12 mouse cellular contexts compared by ENCODE assay signal in the genomic region with DNA sequence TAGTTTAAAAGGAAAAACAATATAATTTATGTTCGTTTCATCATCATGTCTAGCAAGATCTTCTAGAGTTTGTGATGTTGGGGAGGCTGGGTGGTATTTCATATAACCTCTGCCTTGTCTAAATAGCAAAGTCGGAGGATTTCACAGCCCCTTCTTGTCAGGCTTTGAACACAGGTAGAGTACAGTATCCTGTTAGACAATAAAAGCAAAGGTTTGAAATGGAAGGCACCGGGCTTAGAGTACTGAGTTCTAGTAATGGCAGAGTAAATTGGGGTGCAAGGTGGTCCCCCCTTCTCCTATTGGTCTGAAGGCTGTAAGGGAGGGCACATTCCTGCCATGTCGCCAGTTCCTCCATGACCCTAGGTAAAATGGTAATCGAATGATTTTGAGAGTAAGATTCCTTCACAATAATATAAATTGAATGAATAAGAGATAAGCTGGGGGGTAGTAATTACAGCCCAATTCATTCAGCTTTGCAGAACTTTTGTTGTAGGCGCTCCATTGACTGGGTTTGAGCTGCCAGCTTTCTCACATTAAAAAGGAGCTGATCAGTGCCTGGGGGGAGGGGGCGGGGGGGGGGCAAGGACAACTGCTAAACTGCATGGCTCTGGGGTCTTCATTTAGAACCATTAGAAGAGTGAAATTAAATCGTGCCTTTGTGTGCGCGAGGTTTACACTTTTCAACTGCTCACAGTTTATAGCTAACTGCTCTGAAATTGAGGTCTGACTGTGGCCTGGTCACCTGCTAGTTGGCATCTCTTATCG. TPM values are rescaled to one million over a fixed set of nuclear protein-coding genes. Genes with fewer than 3 reads are reported as not detected.
A peak's percentile ranks its signal among the peaks of the same experiment; 100 is the strongest.
DNase-seq lines count a peak whose midpoint lies in the region; ATAC-seq and TF ChIP-seq lines count a peak whose summit lies in the region.
"Had no signal": no experiment of that assay in that cellular context is flagged by ENCODE, and none has a peak within 500 bp of the region (broad histone marks: within the 10 kb centered on the region; RNA-seq: fewer than 3 reads in every experiment).

No protein-coding gene starts in this region.

- TF ChIP-seq CTCF in cortical plate, adult 2 months (IDR thresholded peaks at IDR 0.05; ENCODE audit: extremely low read depth, insufficient read depth, low read length), result no peak

- peak overlapping the region; percentile 32 for H3K4me2 ChIP-seq in embryonic facial prominence, embryonic 14.5 days (ENCODE audit: low read depth, low read length)
- peak overlapping the region; percentile 42 for H3K4me2 ChIP-seq in hindbrain, embryonic 15.5 days
- peak overlapping the region; percentile 41 for H3K4me2 ChIP-seq in neural tube, embryonic 15.5 days
- H3K4me2 ChIP-seq in kidney, embryonic 14.5 days (replicated peaks; ENCODE audit: low read depth, low read length), result no peak overlapping the region
- H3K4me2 ChIP-seq: lung, embryonic 15.5 days had no signal

- ATAC-seq in embryonic facial prominence, embryonic 14.5 days (ENCODE audit: low read depth), result no peak
- ATAC-seq in hindbrain, embryonic 15.5 days (ENCODE audit: low FRiP score, low read depth), result no peak
- no peak for ATAC-seq in neural tube, embryonic 15.5 days (ENCODE audit: low FRiP score)
- no peak for ATAC-seq in kidney, embryonic 14.5 days (ENCODE audit: low FRiP score, low TSS enrichment)

- H3K36me3 ChIP-seq in embryonic facial prominence, embryonic 14.5 days (ENCODE audit: control insufficient read depth, insufficient read depth, low read length), result no peaks in the 10 kb centered on the region
- no peaks in the 10 kb centered on the region for H3K36me3 ChIP-seq in hindbrain, embryonic 15.5 days
- H3K36me3 ChIP-seq in neural tube, embryonic 15.5 days, result no peaks in the 10 kb centered on the region
- H3K36me3 ChIP-seq in kidney, embryonic 14.5 days (ENCODE audit: control insufficient read depth, insufficient read depth, low read length), result no peaks in the 10 kb centered on the region
- H3K36me3 ChIP-seq: G1E; lung, embryonic 15.5 days had no signal

- H3K4me3 ChIP-seq in cortical plate, adult 2 months (ENCODE audit: insufficient read depth, low read length), result peak overlapping the region; percentile 20
- H3K4me3 ChIP-seq in embryonic facial prominence, embryonic 14.5 days (ENCODE audit: low read depth, low read length), result peak overlapping the region; percentile 4; the same call in 1 of the 2 replicates
- peak overlapping the region; percentile 39 for H3K4me3 ChIP-seq in hindbrain, embryonic 15.5 days
- peak overlapping the region; percentile 32 for H3K4me3 ChIP-seq in neural tube, embryonic 15.5 days (replicated peaks)
- no peak overlapping the region for H3K4me3 ChIP-seq in kidney, embryonic 14.5 days (ENCODE audit: low read length)
- H3K4me3 ChIP-seq: lung, embryonic 15.5 days had no signal

- no peaks in the 10 kb centered on the region for H3K4me1 ChIP-seq in cortical plate, adult 2 months (ENCODE audit: control insufficient read depth, insufficient read depth, low read length)
- no peaks in the 10 kb centered on the region for H3K4me1 ChIP-seq in embryonic facial prominence, embryonic 14.5 days (ENCODE audit: control insufficient read depth, insufficient read depth, low read length)
- H3K4me1 ChIP-seq in hindbrain, embryonic 15.5 days (replicated peaks), result peaks cover 7% of the 10 kb centered on the region; the same call in 1 of the 2 replicates
- peaks cover 8% of the 10 kb centered on the region for H3K4me1 ChIP-seq in neural tube, embryonic 15.5 days
- no peaks in the 10 kb centered on the region for H3K4me1 ChIP-seq in kidney, embryonic 14.5 days (ENCODE audit: control insufficient read depth, insufficient read depth, low read length)

- 0 out of 2 replicates have a peak overlapping the region, but pooled peaks have one; percentile 16 for H3K9ac ChIP-seq in embryonic facial prominence, embryonic 14.5 days (ENCODE audit: low read depth, low read length)
- peak overlapping the region; percentile 25; the same call in 1 of the 2 replicates for H3K9ac ChIP-seq in hindbrain, embryonic 15.5 days
- 0 out of 2 replicates have a peak overlapping the region, but pooled peaks have one; percentile 10 for H3K9ac ChIP-seq in neural tube, embryonic 15.5 days (replicated peaks)
- H3K9ac ChIP-seq in kidney, embryonic 14.5 days (ENCODE audit: low read depth, low read length), result no peak overlapping the region
- H3K9ac ChIP-seq: lung, embryonic 15.5 days had no signal

- intact Hi-C loops in heart, postnatal 14 days (cut with DNase I), result no loop called here

- H3K9me3 ChIP-seq in embryonic facial prominence, embryonic 14.5 days (ENCODE audit: control insufficient read depth, low read length), result no peaks in the 10 kb centered on the region
- no peaks in the 10 kb centered on the region for H3K9me3 ChIP-seq in hindbrain, embryonic 15.5 days
- no peaks in the 10 kb centered on the region for H3K9me3 ChIP-seq in neural tube, embryonic 15.5 days (replicated peaks)
- H3K9me3 ChIP-seq in kidney, embryonic 14.5 days (ENCODE audit: control insufficient read depth, low read length), result no peaks in the 10 kb centered on the region
- H3K9me3 ChIP-seq: lung, embryonic 15.5 days had no signal

- no peak for TF ChIP-seq POLR2A in cortical plate, adult 2 months (IDR thresholded peaks at IDR 0.05; ENCODE audit: extremely low read depth, insufficient read depth, low read length)

- DNase-seq in embryonic facial prominence, embryonic 14.5 days (ENCODE audit: low spot score), result no peak
- no peak for DNase-seq in adrenal gland, postnatal 36 days
- DNase-seq in heart, postnatal 14 days, result no peak
- DNase-seq: gastrocnemius, postnatal 10 days; kidney, postnatal 14 days had no signal

- H3K27me3 ChIP-seq in embryonic facial prominence, embryonic 14.5 days (replicated peaks; ENCODE audit: control insufficient read depth, insufficient read depth, low read length), result peaks cover 95% of the 10 kb centered on the region
- H3K27me3 ChIP-seq in hindbrain, embryonic 15.5 days, result peaks cover 38% of the 10 kb centered on the region
- peaks cover 55% of the 10 kb centered on the region for H3K27me3 ChIP-seq in neural tube, embryonic 15.5 days (replicated peaks)
- peaks cover 89% of the 10 kb centered on the region for H3K27me3 ChIP-seq in kidney, embryonic 14.5 days (ENCODE audit: control insufficient read depth, insufficient read depth, low read length)

- peak overlapping the region; percentile 77 for H3K27ac ChIP-seq in cortical plate, adult 2 months (ENCODE audit: insufficient read depth, low read length)
- no peak overlapping the region for H3K27ac ChIP-seq in embryonic facial prominence, embryonic 14.5 days (replicated peaks; ENCODE audit: low read depth, low read length)
- peak overlapping the region; percentile 87 for H3K27ac ChIP-seq in hindbrain, embryonic 15.5 days (replicated peaks)
- 0 out of 2 replicates have a peak overlapping the region, but pooled peaks have one; percentile 37 for H3K27ac ChIP-seq in neural tube, embryonic 15.5 days (replicated peaks)
- no peak overlapping the region for H3K27ac ChIP-seq in kidney, embryonic 14.5 days (ENCODE audit: low read depth, low read length)
- H3K27ac ChIP-seq: lung, embryonic 15.5 days had no signal

- WGBS in embryonic facial prominence, embryonic 14.5 days, result 14% methylated on average over 11 of the region's 11 CpGs
- 13% methylated on average over 11 of the region's 11 CpGs for WGBS in hindbrain, embryonic 15.5 days
- 11% methylated on average over 11 of the region's 11 CpGs for whole genome bisulfite sequencing in neural tube, embryonic 15.5 days
- 10% methylated on average over 11 of the region's 11 CpGs for WGBS in kidney, embryonic 14.5 days

RNA-seq across cellular contexts. Expression of a gene that starts 5.3 kb away (rescaled TPM):
- 27.0 and 30.5 TPM in 2 replicates for polyA plus RNA-seq in cortical plate, adult 2 months (2012; rRNA removed)
- 4.3 and 5.1 TPM in 2 replicates for polyA plus RNA-seq in embryonic facial prominence, embryonic 14.5 days (2014; fragmentation: Nextera tagmentation; extraction: Ambion mirVana)
- 18.3 and 19.2 TPM in 2 replicates for polyA plus RNA-seq in hindbrain, embryonic 15.5 days (2015; fragmentation: Nextera tagmentation; extraction: Ambion mirVana)
- polyA plus RNA-seq in neural tube, embryonic 15.5 days (2015; fragmentation: Nextera tagmentation; extraction: Ambion mirVana), result 11.1 and 13.4 TPM in 2 replicates
- under 1 TPM; 0.26 to 0.53 TPM for total RNA-seq in adrenal gland, postnatal 36 days (2021)
- not detected in 2 replicates for polyA plus RNA-seq in kidney, embryonic 14.5 days (2014; fragmentation: Nextera tagmentation; extraction: Ambion mirVana)
- total RNA-seq in heart, postnatal 14 days (2021), result under 1 TPM in 1 of 2 experiments, not detected in 1; 0.22 TPM
- total RNA-seq: heart, postnatal 25 days had no signal
- polyA plus RNA-seq: G1E had no signal

Comparison
In these comparisons a context has a peak if more than half of its experiments do, and no peak if none do; other contexts are left out.
1. H3K27ac ChIP-seq: peak in cortical plate, adult 2 months (single experiment), hindbrain, embryonic 15.5 days (single experiment) and neural tube, embryonic 15.5 days (single experiment); none in embryonic facial prominence, embryonic 14.5 days (single experiment) and kidney, embryonic 14.5 days (single experiment).